Mouse (Mus musculus): ENCODE data around the gene Arxes2. TPM values are rescaled to one million over a fixed set of nuclear protein-coding genes. Genes with fewer than 3 reads are reported as not detected.
A peak's percentile ranks its signal among the peaks of the same experiment; 100 is the strongest.
"Not testable (repeated sequence)": the region's sequence is repeated elsewhere in the genome, so short reads cannot be mapped to it uniquely, and the experiment has no call there.

The Arxes2 gene
- total RNA-seq, 2 experiments from 2014 or later, result 3.1 to 5.2 TPM

DNA sequence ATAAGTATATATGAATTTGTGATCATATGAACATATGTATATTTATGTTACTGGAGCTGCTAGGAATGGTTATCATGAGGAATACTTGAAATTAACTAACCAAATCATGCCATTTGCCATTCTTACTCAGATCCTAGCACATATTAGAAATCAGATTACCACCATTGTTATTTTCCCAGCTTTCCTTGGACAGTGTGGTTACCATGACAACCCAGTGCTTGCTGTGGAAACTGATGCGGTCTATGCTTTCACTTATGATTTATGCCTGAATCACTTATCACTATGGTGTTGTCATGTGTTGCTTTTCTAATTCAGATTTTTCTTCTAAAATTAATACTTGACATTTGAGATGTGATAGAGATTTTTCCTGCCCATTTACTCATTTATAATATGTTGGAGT is 36.7 kb downstream of the Arxes2 start:
- intact Hi-C loops (cut with DNase I), result no loop called here
- no peak for DNase-seq

DNA sequence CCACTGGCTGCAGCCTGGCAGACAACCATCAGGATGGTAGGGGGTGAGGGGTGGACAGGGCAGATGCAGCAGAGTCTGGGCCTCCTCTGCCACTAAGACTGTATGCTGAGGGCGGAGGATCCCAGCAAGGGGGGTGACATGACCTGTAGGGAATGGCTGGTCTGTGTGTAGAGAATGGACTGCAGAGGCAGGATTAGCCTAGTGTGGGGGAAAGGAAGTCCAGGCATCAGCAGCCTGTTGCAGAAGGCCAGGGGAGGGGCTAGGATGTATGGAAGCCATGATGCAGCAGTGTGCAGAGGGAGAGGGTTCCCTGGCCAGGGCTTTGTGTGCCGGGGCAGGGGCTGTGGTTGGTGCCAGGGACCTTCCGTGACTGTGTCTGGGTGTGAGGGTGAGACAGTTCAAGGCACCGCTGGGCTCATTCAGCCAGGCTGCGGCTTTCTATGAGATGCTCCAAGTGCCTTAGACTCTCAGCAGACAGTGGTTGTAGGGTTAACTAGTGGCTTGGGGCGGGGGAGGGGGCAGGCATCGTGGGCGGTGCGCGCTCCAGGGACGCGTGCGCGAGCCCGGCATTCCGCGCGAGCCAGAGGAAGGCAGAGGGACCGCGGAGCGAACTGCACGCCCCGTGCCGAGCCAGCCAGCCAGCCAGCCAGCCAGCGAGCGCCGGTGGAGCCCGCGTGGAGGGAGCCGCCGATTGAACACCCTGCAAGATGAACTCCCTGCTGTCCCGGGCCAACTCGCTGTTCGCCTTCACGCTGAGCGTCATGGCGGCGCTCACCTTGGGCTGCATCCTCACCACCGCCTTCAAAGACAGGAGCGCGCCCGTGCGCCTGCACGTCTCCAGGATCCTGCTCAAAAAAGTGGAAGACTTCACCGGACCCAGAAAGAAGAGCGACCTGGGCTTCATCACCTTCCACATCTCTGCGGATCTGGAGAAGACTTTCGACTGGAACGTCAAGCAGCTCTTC is 39.5 kb downstream of the Arxes2 start, which contains the start of gene Arxes1:
TSS of gene Arxes1 (plus strand) at position 569 of the 965 bp plus-strand sequence.
- intact Hi-C loops (cut with DNase I), result not testable (repeated sequence)
- peak; percentile 8 to 16 for DNase-seq

DNA sequence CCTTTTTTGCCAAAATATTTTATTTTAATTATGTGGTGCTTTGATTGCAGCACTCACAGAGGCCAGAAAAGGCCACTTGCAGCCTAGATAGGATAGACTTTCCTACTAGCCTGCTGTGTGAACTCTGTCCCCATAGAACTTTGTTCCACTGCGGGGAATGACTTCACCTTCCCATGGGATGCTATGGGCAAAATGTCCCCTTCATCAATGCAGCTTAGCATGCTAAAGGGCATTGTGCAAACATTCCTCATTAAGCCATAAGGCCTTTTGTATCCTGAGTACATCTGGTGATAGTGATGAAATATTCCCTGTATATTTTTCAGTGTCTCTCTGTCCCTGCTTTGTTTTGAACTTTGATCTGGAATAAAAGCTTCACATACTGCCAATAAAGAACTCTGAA is 50.1 kb downstream of the Arxes2 start:
- intact Hi-C loops (cut with DNase I), result no loop called here
- DNase-seq, result no peak

Other genes starting within 250 kb of the Arxes2 start
- 10 to 100 TPM; 16.1 to 26.6 TPM for gene Bhlhb9, start 196.2 kb upstream of the Arxes2 start, total RNA-seq (2021)
- gene Gprasp2, start 154.8 kb upstream of the Arxes2 start, total RNA-seq (2021), result 1 to 10 TPM; 2.9 TPM
- 1 to 10 TPM; 1.3 to 1.6 TPM for gene Arxes1, start 39.5 kb downstream of the Arxes2 start, total RNA-seq (2021)
- under 1 TPM in 1 of 2 experiments, not detected in 1; 0.59 TPM for gene Bex2, start 74.4 kb downstream of the Arxes2 start, total RNA-seq (2021)
- gene Nxf3, start 91.4 kb downstream of the Arxes2 start, total RNA-seq (2021), result not detected
- gene Bex4, start 145.2 kb downstream of the Arxes2 start, total RNA-seq (2021), result 1 to 10 TPM in 1 of 2 experiments, under 1 TPM in 1; 0.71 to 1.7 TPM
- gene Tceal8, start 178.5 kb downstream of the Arxes2 start, total RNA-seq (2021), result 10 to 100 TPM; 27.2 to 34.4 TPM
- gene Tceal5, start 210.1 kb downstream of the Arxes2 start, total RNA-seq (2021), result 1 to 10 TPM; 1.6 to 1.7 TPM
- gene Tceal7, start 221.0 kb downstream of the Arxes2 start, total RNA-seq (2021), result 1 to 10 TPM; 1.9 to 2.0 TPM
- gene Bex1, start 221.7 kb downstream of the Arxes2 start, total RNA-seq (2021), result 1 to 10 TPM; 2.9 to 7.0 TPM

Measured in heart, postnatal 14 days (tissue).